Mouse (Mus musculus) myocyte (in vitro differentiated cells): Measurements from ENCODE around the gene Dqx1.
A peak's percentile ranks its signal among the peaks of the same experiment; 100 is the strongest.

Source experiments
- CEBPB ChIP-seq: IDR thresholded peaks from 2 replicates; pipeline ENCODE4 v1.6.1; 2011; ENCODE audit warnings: mild to moderate bottlenecking, moderate library complexity; ENCODE audit not compliant: poor library complexity, insufficient read depth, severe bottlenecking
- E2F4 ChIP-seq: IDR thresholded peaks from one replicate; pipeline ENCODE4 v1.6.1; 2011; ENCODE audit warnings: mild to moderate bottlenecking, control low read depth, moderate library complexity; ENCODE audit not compliant: insufficient read depth
- MAX ChIP-seq: IDR thresholded peaks from one replicate; pipeline ENCODE4 v1.6.1; 2011; ENCODE audit warnings: low read depth, mild to moderate bottlenecking, control low read depth
- MYOD1 ChIP-seq, 3 experiments: IDR thresholded peaks; one replicate each; pipeline ENCODE4 v1.6.1; 2011; ENCODE audit warnings: control low read depth in 2 of 3, low read depth in 2 of 3, mild to moderate bottlenecking in 2 of 3, moderate library complexity in 1 of 3; ENCODE audit not compliant: insufficient read length in 2 of 3, control insufficient read depth in 1 of 3
- POLR2A ChIP-seq: IDR thresholded peaks from one replicate; pipeline ENCODE4 v1.6.1; 2011; ENCODE audit warnings: low read depth, mild to moderate bottlenecking, control low read depth, moderate library complexity; ENCODE audit not compliant: insufficient read length
- POLR2AphosphoS2 ChIP-seq: IDR thresholded peaks from one replicate; pipeline ENCODE4 v1.6.1; 2011; ENCODE audit warnings: low read depth, control low read depth; ENCODE audit not compliant: insufficient read length
- REST ChIP-seq: IDR thresholded peaks from one replicate; pipeline ENCODE4 v1.6.1; 2011; ENCODE audit warnings: mild to moderate bottlenecking, control low read depth, moderate library complexity; ENCODE audit not compliant: insufficient read depth, insufficient read length
- TCF12 ChIP-seq: IDR thresholded peaks from one replicate; pipeline ENCODE4 v1.6.1; 2011; ENCODE audit warnings: mild to moderate bottlenecking, control low read depth; ENCODE audit not compliant: poor library complexity, insufficient read depth, severe bottlenecking
- TCF3 ChIP-seq: IDR thresholded peaks from one replicate; pipeline ENCODE4 v1.6.1; 2011; ENCODE audit warnings: low read depth, control low read depth; ENCODE audit not compliant: insufficient read length
- USF1 ChIP-seq: IDR thresholded peaks from one replicate; pipeline ENCODE4 v1.6.1; 2011; ENCODE audit warnings: low read depth, mild to moderate bottlenecking, control low read depth, moderate library complexity

DNA sequence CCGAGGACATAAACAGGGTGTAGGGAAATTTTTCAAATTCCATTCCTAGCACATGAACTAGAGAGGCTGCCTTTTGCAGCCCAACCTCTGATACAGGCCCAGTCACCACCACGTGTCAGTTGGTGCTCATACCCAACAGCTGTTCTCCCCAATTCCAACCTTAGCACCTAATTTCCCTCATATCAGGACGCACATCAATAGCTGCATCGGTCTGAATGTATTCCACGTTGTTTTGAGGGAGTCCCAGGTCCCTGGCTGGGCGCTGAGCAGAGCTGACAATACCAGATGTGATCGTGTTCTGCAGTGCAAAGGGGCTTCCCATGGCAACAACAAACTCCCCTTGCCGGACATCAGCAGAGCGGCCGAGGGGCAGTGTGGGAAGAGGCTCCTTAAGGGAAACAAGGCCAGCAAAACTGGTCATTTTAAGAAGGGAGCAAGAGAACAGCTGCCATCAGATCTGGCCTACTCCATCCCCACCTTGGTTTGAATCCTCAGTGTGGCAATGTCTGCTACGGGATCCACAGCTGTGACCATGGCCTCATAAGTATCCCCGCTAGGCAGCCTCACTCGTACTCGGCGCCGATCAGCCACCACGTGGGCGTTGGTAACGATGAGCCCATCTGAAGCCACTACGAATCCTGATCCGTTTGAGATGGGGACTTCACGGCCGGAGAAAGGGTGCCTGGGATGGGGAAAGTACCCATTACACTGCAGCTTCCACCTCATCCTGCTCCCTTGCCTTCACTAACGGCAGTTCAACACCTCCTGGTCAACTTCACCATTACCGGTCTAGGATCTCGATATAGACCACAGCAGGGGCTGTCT is 4.3 kb upstream of the Dqx1 start:
- TF ChIP-seq USF1 (peak; percentile 63), POLR2A (peak; percentile 37), TCF3 (no peak), POLR2AphosphoS2 (peak; percentile 12), CEBPB (no peak), MAX (peak; percentile 78), E2F4 (no peak), MYOD1 (IDR thresholded peaks at IDR 0.05; ENCODE audit: control insufficient read depth in 1 of 3, insufficient read length in 2 of 3, low read depth in 2 of 3) (peak; percentile 33 to 87 (median 78)), TCF12 (no peak), REST (no peak)
